Mouse (Mus musculus) limb, embryonic 14.5 days (tissue): ENCODE results near the gene Plekhg5. TPM values are rescaled to one million over a fixed set of nuclear protein-coding genes. Genes with fewer than 3 reads are reported as not detected.

Source experiments
- ATAC-seq: fragments of 200-750 bp; cut with Nextera tagmentation; 2 replicates; pipeline ENCODE4 v1.8.0; 2017; ENCODE audit warnings: low read depth, moderate number of reproducible peaks, moderate TSS enrichment; ENCODE audit not compliant: low FRiP score
- DNase-seq: peaks from one replicate; pipeline ENCODE4 v3.0.0-alpha.2; 2015; ENCODE audit warnings: low spot score
- H3K27ac ChIP-seq: fragments of 300-500 bp; sonication (generic); replicated peaks from 2 replicates; pipeline ENCODE4 v1.5.1; 2014; ENCODE audit warnings: low read depth, mild to moderate bottlenecking, low read length, moderate library complexity, mixed read lengths
- H3K27me3 ChIP-seq: fragments of 300-500 bp; sonication (generic); 2 replicates; pipeline ENCODE4 v1.6.1; 2014; ENCODE audit warnings: low read length, mixed read lengths; ENCODE audit not compliant: control insufficient read depth, insufficient read depth
- H3K36me3 ChIP-seq: fragments of 300-500 bp; sonication (generic); 2 replicates; pipeline ENCODE4 v1.6.1; 2014; ENCODE audit warnings: mild to moderate bottlenecking, low read length, moderate library complexity, mixed read lengths; ENCODE audit not compliant: control insufficient read depth, insufficient read depth
- H3K4me1 ChIP-seq: fragments of 300-500 bp; sonication (generic); 2 replicates; pipeline ENCODE4 v1.6.1; 2014; ENCODE audit warnings: antibody characterized with exemption, low read length, mixed read lengths; ENCODE audit not compliant: control insufficient read depth, insufficient read depth
- H3K4me2 ChIP-seq: fragments of 300-500 bp; sonication (generic); replicated peaks from 2 replicates; pipeline ENCODE4 v1.6.1; 2014; ENCODE audit warnings: low read depth, mild to moderate bottlenecking, low read length, moderate library complexity; ENCODE audit not compliant: severe bottlenecking
- H3K4me3 ChIP-seq: fragments of 300-500 bp; sonication (generic); replicated peaks from 2 replicates; pipeline ENCODE4 v1.5.1; 2014; ENCODE audit warnings: low read length
- H3K9ac ChIP-seq: fragments of 300-500 bp; sonication (generic); 2 replicates; pipeline ENCODE4 v1.6.1; 2014; ENCODE audit warnings: mild to moderate bottlenecking, low read depth, low read length, moderate library complexity; ENCODE audit not compliant: severe bottlenecking
- H3K9me3 ChIP-seq: fragments of 300-500 bp; sonication (generic); 2 replicates; pipeline ENCODE4 v1.6.1; 2016; ENCODE audit warnings: low read length; ENCODE audit not compliant: control insufficient read depth
- POLR2A ChIP-seq: fragments of 200-500 bp; IDR thresholded peaks from 2 replicates; pipeline ENCODE4 v1.8.0; 2012; ENCODE audit warnings: inconsistent platforms, mild to moderate bottlenecking, moderate library complexity, borderline replicate concordance; ENCODE audit not compliant: insufficient read depth, insufficient read length; ENCODE audit errors: extremely low read depth
- WGBS: fragments of 180-500 bp; shearing (Covaris S2); extraction: QIAGEN DNeasy Blood & Tissue Kit; methylation state at CpG from one replicate; pipeline ENCODE4 v1.1.7; 2014; 5-methylcytosine and 5-hydroxymethylcytosine counted together
- polyA plus RNA-seq, 2 experiments: library from polyadenylated mRNA; depleted of rRNA in 1 of 2; stranded (reverse) in 1 of 2; unstranded in 1 of 2; fragments of >200 nt; fragmentation: Nextera tagmentation in 1 of 2; extraction: Ambion mirVana in 1 of 2; gene quantifications; 2 replicates each; pipeline versions ENCODE4 v1.2.1 to v1.2.3; 2012 to 2014

Plekhg5 gene
- polyA plus RNA-seq, 2 experiments, result 14.1 to 25.0 TPM

GRCm38 (mm10) chr4:152038225-152038984 is 33.9 kb upstream of the Plekhg5 start, which contains the start of gene Tas1r1:
Gene Tas1r1, minus strand, starts transcription at chr4:152038568.
- H3K27ac ChIP-seq, result no peak within 1 kb of the TSS
- WGBS, result 45% methylated on average over 10 of the region's 10 CpGs
- peak; percentile 16 for DNase-seq

DNA sequence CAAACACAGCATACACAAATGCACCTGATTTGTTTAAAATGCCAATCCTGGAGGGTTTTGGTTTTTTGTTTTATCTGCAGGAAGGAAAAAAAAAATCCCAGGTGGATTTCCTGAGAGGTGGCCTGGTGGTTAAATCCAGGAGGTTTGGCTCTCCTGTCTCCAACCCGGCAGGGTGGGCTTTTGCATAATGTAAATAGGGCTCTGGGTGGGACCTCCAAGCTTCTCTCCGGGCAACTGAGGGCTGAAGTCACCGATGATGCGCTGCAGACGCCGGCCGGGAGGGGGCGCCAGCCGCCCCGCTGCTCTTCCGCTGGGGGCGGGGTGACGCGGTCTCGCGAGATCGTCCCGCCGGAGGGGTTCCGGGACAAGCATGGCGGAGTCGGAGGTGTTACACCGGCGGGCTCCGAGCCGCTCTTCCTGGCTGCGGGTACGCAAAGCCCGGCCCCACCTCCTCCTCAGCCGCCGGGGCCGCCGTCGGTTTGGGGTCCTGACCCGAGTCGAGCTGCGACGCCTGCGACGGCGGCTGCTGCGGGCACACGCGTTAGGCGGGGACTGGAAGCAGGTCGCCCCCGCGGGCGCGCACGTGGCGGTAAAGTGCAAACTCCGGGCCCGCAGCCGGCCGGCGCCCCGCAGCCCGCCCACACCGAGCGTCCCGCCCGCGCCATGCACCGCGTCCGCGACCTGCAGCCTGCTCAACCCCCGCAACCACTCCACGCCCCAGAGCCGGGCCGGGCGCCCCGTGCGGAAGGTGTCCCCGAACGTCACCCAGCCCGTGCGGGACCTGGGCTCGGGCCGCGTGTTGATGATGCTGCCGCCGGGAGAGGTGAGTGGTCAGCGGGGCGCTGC is 33.1 kb upstream of the Plekhg5 start, which contains the start of gene Nol9:
Gene Nol9 (plus strand): TSS at position 337 of the 846 bp plus-strand sequence.
- under 1% methylated on average over 41 of the region's 86 CpGs for WGBS
- H3K4me1 ChIP-seq, result peaks cover 9% of the 10 kb centered on the region
- H3K27me3 ChIP-seq, result no peaks in the 10 kb centered on the region
- H3K36me3 ChIP-seq, result peaks cover 34% of the 10 kb centered on the region
- peak within 1 kb of the TSS; percentile 85 for H3K9ac ChIP-seq
- peak within 1 kb of the TSS; percentile 81 for H3K4me2 ChIP-seq
- ATAC-seq (peak; percentile 92), DNase-seq (peak; percentile 85)
- peak within 1 kb of the TSS; percentile 98 for H3K4me3 ChIP-seq
- 0 out of 2 replicates have a peak within 1 kb of the TSS, but pooled peaks have one; percentile 19 for H3K27ac ChIP-seq
- H3K9me3 ChIP-seq, result no peaks in the 10 kb centered on the region
- peak; percentile 73; the same call in 1 of the 2 replicates for TF ChIP-seq POLR2A

More at GRCm38 (mm10) chr4:152038225-152038984, 33.9 kb upstream of the Plekhg5 start, which contains the start of gene Tas1r1:
- Histone ChIP-seq H3K9me3 (no peaks in the 10 kb centered on the region), H3K4me2 (peak within 1 kb of the TSS; percentile 81), H3K9ac (peak within 1 kb of the TSS; percentile 85), H3K4me3 (peak within 1 kb of the TSS; percentile 98), H3K4me1 (peaks cover 9% of the 10 kb centered on the region), H3K36me3 (peaks cover 26% of the 10 kb centered on the region), H3K27me3 (no peaks in the 10 kb centered on the region)
- TF ChIP-seq POLR2A, result no peak
- peak; percentile 41; the same call in 1 of the 2 replicates for ATAC-seq

DNA sequence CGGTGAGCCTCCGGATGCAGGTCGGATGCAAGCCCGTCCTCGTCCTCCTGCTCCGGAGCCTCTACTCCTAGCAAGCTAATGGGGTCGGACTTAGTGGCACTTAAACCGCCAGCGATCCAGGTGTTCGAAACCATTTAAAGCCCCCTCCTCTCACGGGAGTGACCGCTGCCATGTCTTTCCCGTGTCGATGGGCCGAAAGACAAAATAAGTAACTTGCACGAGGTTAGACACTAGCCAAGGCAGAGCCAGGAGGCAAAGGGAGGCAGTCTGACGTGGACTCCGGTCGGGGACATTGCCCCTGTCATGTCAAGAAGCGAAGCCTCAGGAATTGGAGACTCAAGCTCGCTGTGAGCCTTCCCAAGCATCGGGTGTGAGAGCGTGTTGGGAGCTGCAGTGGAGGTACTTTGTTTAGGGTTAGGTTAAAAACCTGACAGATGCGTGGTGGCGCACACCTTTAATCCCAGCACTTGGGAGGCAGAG is 32.4 kb upstream of the Plekhg5 start:
- DNase-seq, result no peak
- Histone ChIP-seq H3K4me1 (peaks cover 9% of the 10 kb centered on the region), H3K9ac (peak overlapping the region; percentile 85), H3K36me3 (peaks cover 40% of the 10 kb centered on the region), H3K4me3 (peak overlapping the region; percentile 98), H3K27ac (0 out of 2 replicates have a peak overlapping the region, but pooled peaks have one; percentile 19), H3K4me2 (peak overlapping the region; percentile 81), H3K9me3 (no peaks in the 10 kb centered on the region), H3K27me3 (no peaks in the 10 kb centered on the region)
- no peak for ATAC-seq
- no peak for TF ChIP-seq POLR2A
- WGBS, result 3% methylated on average over 25 of the region's 25 CpGs

- TF ChIP-seq POLR2A, result no peak
- H3K27me3 ChIP-seq, result no peaks in the 10 kb centered on the region
- no peak for DNase-seq
- peaks cover 9% of the 10 kb centered on the region for H3K4me1 ChIP-seq
- no peak overlapping the region for H3K27ac ChIP-seq
- no peak overlapping the region for H3K9ac ChIP-seq
- H3K4me2 ChIP-seq, result no peak overlapping the region
- H3K9me3 ChIP-seq, result no peaks in the 10 kb centered on the region
- 95% methylated on average over 22 of the region's 22 CpGs for WGBS
- ATAC-seq, result no peak
- H3K36me3 ChIP-seq, result peaks cover 60% of the 10 kb centered on the region
- H3K4me3 ChIP-seq, result no peak overlapping the region
These were observed 30.2 kb upstream of the Plekhg5 start for GRCm38 (mm10) chr4:152041924-152042641.
